Mouse (Mus musculus) natural killer cell, adult 2 months (primary cell): Measurements from ENCODE around the gene Slc10a1.
"Not testable (repeated sequence)": the region's sequence is repeated elsewhere in the genome, so short reads cannot be mapped to it uniquely, and the experiment has no call there.

ENCODE experiments used
- DNase-seq, 2 experiments: peaks; one replicate each; pipeline ENCODE4 v3.0.0; 2022; ENCODE audit warnings: low spot score in 2 of 2

Gene Slc10a1

DNA sequence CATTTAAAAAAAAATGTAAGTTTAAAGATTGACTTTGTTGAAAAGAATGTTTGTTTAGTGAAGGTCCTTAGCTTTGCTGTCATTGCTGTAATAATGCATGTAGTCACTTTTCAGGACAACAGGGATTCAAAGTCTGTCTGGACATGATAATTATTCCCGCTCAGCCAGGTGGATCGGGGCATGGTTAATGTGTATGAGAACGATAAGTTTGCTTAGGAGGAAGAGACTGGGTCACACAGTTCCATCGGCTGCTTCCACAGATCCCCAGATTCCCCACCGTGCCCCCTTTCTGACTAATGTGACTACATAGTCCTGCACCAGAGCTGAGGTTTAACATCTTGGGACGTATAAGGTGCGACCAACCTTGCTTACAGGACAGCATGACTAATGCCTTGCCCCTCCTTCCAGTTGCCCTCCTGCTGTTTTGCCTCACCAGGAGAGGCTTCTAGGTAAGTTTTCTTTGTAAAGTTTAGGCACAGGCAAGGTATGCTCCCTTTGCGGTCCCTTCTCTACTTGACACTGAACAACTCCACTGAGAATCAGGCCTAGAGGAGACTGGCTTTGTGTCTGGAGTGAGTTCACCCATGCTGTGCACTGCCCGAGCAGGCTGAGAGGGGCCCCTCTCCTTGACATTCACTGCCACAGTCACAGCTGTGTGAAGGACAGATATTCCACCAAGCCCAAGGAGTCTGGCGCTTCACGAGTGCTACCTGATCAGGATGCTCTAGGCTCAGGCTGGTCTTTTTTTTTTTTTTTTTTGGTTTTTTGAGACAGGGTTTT lies 2.3 kb downstream of the Slc10a1 start:
- no peak for DNase-seq

DNA sequence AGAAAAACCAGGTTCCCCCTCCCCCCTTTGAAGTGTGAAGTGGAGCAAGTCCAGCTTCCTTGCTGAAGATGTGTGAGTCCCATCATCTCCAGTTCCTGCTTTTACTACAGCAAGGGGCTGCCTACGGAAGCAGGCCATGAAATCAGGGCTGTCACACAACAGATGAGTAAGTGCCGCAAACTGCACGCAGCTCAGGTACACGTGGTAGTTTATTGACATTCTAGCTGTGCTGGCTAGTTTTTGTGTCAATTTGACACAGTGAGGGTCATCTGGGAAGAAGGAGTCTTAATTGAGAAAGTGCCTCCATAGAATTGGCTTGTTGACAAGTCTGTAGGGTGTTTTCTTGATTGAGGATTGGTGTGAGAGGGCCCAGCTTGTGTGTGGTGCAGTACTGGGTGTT lies 5.9 kb downstream of the Slc10a1 start:
- no peak for DNase-seq

DNA sequence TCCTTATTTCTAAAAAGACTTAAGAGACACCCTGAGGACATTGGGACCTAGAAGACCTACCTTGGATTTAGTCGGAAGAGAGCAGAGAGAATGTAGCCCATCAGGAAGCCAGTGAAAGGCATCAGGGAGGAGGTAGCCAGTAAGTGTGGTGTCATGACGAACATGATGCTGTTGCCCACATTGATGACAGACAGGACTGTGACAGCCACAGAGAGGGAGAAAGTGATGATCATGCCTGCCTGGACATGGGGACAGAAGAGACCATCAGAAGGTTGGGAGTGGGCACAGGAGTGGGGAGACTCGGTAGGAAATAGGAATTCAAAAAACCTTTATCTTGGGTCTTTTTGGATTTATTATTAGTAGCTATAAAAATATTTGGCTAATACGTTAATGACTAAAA lies 10.5 kb downstream of the Slc10a1 start:
- DNase-seq, result no peak

DNA sequence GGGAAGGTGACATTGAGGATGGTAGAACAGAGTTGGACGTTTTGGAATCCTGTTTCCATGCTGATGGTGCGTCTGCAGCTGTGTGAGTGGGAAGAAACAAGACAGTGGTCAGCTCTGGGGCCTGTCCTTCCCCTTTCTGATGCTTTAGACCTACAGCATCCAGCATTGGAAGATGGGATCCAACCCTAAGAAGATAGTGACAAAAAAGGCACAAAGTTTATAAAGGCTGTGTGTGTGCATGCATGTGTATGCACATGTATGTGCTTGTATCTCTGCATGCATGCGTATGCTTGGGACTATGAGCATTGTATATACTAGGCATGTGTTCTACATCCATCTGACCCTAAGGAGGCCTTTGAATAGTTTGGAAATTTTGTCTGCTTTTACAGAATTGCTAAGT lies 12.5 kb downstream of the Slc10a1 start:
- no peak for DNase-seq

DNA sequence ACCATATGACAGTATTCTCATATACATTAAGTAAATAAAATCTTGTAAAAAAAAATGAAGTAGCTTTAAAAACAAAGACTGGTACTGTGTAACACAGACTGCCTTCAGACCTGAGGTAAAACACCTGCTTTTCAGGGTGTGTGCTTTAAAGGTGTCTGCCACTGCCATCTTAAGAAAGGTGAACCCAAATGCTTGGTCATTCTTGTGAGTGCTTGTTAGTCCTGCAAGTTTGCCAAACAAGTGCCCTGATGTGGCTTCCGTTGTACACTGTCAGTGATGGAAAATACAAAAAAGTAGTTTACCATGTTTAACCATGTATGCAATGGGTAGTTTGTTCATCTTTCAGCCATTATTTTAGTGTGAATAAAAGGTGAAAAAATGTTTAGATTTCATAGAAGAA lies 16.0 kb downstream of the Slc10a1 start:
- DNase-seq, result no peak

DNA sequence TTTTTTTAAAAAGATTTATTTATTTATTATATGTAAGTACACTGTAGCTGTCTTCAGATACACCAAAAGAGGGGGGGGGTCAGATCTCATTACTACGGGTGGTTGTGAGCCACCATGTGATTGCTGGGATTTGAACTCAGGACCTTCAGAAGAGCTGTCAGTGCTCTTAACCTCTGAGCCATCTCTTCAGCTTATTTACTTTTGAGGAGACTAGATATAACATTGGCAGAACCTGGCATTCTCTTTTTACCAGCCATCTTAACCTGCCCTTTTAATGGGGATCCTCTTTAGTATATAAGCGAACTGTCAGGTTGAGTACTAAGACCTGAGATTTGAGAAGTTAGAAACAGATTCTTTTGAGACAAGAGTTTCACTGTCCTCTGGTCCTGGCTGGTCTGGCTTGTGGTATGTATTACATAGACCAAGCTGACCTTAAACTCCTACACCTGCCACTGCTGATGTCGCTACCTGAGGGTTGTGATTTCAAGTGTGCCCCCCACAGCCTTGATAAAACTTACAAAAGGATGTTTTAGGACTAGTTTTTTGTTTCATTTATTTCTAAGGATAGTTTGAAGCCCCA lies 16.8 kb downstream of the Slc10a1 start:
- DNase-seq, result no peak

DNA sequence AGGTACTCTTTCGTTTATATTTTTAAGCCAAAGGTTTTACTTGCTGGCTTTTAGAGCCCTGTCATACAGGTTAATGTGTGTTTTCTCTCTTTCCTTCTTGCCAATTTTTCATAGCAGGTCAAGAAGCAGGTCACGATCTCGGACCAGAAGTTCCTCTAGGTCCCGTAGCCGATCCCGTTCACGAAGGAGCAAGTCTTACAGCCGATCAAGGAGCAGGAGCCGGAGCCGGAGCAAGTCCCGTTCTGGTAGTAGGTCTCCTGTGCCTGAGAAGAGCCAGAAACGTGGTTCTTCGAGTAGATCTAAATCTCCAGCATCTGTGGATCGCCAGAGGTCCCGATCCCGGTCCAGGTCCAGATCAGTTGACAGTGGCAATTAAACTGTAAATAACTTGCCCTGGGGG lies 18.9 kb downstream of the Slc10a1 start:
- DNase-seq, result not testable (repeated sequence)

DNA sequence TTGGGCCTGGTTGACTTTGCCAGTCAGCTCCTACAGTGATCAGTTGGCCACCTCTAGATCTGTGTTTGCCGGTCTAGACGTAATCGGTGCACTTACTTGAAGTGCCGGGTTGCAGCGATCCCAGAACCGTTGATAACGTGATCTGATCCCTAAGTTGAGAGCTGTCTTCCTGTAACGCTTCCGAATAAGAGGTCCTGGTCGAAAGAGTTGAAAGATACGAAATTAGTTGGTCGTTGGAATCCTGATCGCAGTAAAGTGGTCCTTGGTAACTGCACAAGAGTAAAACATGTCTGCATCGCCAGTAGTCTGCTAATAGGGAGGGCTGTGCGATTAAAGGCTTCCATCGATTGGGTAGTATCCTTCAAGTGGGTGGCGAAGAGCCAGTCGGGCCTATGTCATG lies 20.3 kb downstream of the Slc10a1 start:
- DNase-seq, result no peak

DNA sequence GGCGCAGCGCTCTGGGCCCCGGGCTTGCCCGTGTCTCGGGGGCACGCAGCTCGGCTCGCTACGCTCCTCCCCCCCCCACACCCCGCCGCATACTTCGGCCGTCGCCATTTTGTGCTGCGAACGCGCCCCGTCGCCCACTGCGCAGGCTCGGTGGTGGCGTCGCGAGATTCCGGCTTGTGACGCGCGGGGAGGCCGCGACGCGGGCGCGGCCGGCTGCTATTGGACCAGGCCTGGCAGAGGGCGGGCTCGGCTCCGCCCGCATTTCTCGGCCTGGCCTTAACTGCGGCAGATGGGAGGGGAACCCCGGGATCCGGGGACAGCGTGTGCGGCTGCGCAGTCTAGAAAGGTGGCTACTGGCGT lies 22.5 kb downstream of the Slc10a1 start:
- peak; percentile 95 to 97 for DNase-seq

DNA sequence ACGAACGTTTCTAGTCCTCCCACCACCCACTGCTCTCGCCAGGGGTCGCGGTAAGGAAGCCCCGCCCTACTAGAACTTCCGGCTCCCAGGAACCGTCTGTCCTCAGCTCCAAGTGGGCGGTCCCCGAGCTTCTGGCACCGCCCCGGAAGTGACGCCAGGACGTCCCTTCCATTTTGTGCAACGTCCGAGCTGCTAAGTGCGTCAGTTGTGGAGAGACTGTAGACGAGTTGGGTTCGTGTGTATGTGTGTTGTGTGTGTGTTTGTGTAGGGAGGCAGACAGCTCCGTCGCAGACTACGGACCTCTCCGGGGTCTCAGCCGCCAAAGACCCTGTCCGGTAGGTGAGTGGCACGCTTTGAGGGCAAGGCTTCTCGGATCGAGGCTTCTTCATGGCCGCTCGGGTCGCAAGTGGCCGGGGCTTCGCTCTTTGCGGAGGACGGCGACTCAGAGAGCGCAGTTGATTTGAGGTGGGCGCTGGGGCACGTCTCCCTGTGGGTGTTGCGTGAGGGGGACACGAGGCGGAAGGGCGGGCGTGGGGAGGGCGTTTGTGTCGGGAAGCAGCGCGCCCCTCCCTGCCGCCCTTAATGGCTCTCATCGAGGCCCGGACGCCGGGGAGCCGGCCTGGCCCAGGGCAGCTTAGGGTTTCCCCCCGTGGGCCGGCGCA lies 23.0 kb downstream of the Slc10a1 start, which contains the start of gene Srsf5:
TSS of gene Srsf5 (plus strand) at position 171 of the 662 bp plus-strand sequence.
- DNase-seq, result peak; percentile 98

DNA sequence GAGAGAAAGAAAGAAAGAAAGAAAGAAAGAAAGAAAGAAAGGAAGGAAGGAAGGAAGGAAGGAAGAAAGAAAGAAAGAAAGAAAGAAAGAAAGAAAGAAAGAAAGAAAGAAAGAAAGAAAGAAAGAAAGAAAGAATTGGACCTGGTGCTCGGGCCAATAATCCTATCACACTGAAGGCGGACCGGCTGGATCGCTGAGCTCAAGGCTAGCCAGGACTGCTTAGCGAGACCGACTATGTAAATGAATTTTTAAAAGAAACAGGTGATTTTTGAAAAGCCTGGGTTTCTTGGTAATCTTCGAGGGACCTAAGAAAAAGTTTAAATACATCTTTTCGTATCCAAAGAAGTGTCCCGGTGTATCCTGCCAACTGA lies 23.6 kb downstream of the Slc10a1 start:
- not testable (repeated sequence) for DNase-seq

DNA sequence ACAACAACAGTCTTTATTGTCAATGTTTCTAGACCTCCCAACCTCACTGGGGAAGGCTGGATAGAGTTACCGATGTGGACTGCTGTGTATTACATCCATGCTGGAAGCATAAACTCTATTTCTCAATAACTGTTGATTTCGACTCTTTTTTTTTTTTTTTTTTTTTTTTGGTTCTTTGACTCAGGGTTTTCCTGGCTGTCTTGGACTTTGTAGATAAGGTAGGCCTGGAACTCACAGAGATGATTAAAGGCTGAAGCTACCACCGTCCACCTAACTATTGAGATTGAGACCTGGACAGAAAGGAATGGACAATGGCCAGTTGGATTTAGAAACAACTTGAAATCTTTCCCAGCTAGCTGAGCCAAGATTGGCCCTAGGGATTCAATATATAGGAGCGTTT lies 24.3 kb downstream of the Slc10a1 start:
- no peak for DNase-seq

DNA sequence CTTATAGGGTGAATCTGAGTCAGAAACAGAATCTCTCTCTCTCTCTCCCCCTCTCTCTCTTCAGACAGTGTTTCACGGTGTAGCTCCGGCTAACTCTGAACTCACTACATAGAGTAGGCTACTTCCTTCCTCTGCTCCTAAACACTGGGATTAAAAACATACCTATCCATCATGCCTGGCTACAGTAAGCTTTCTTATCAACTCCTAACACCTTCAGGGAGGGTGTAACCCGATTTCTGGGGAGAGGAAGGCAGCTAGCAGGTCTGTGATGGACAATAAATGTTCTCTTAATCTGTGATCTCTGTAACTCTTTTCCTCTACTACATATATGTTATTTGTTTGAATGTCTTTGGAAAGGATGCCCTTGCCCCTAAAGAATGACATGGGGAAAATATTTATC lies 25.1 kb downstream of the Slc10a1 start:
- no peak for DNase-seq

DNA sequence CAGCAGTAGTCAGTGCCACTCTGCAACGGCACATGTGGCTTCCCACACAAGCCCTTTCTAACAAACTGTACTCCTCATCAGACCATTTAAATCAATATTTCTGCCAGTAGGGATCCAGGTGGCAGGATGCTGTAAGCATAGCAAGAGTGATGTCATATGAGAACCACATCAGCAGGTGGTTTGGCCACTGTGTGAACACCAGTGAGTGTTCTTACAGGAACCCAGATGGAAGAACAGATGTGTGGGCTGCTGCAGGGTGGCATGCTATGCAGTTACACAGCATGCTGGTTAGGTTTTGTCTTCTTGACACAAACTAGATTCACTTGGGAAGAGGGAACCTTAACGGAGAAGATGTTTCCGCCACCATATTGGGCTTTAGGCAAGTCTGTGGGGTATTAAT lies 26.6 kb downstream of the Slc10a1 start:
- DNase-seq, result no peak

DNA sequence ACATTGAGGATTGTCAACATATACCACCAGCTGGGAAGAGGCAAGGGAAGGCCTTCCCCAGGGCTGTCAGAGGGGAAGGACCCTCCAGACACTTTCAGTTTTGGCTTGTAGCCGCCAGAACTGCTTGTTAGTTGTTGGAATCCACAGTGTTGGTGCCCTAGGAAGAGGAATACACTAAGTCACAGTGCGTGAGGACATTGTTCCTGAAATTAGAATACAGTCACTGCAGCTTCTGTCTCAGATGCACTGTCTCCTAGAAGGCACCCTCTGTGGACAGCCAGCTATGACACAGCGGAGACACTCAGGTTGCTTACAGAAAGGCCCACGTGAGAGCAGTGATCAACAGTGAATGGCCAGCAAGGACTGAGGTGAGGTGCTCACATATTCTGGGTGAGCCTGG lies 29.3 kb downstream of the Slc10a1 start:
- DNase-seq, result no peak

DNA sequence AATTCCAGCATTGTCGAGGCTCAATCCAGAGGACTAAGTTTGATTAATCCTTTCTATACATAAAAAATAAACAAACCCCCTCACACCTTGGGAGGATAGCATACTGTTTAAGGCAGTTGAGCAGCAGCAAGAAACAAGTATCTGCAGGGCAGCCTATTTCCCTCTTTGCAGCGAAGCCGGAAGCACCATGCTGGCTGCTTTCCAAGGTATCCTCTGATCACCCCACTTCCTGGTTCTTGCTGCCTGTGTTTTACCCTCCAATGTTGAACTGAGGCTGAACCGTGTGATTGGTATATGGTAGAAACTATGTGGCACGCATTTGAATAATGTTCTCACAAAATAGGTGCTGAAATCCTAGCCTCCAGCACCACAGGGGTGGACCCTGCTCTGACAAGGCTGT lies 29.9 kb downstream of the Slc10a1 start:
- peak; percentile 56 to 66 for DNase-seq

DNA sequence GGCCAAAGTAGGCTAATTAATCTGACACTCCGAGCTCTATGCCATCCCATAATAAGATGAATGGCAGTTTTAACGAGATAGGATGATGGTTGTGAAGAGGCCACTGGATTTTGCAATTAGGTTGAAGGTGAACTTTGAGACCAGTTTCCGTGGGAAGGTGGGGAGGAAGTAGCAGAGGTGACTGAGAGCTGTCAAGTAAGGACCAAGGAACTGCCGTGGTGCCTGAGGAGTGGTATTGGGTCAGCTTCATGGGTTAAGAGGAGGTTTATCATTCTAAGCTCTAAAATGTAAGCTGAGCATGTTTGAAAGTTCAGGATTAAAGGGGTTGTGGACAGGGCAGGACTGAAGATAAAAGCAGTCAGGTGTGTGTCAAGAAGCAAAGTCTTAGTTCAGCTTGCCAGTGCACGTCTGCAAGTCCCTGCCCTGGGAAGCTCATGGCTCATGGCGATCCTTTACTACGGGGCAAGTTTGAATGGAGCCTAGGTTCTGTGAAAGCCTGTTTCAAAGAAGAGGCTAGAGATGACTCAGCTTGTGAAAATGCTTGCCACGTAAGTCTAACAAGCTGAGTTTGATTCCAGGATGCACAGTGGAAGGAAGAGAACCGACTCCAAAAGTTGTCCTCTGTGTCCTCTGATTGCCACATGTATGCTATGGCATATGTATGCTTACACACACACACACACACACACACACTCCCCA lies 31.0 kb downstream of the Slc10a1 start:
- DNase-seq, result no peak

DNA sequence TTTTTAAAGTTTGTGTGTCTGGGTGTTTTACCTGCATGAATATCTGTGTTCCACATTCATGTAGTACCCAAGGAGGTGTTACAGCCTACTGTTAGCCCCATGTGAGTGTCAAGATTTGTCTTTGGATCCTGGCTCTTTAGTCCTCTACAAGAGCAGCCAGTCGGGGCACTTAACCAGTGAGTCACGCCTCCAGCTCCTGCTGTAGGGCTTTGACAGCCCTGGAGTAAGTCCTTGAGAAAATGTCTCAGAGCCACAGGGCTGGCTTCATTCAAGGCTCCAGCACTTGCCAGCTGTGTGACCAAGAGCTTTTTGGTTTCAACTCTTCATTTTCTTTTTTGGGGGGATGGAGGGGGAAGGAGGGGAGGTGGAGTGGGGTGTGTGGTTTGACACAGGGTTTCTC lies 31.8 kb downstream of the Slc10a1 start:
- DNase-seq, result no peak

DNA sequence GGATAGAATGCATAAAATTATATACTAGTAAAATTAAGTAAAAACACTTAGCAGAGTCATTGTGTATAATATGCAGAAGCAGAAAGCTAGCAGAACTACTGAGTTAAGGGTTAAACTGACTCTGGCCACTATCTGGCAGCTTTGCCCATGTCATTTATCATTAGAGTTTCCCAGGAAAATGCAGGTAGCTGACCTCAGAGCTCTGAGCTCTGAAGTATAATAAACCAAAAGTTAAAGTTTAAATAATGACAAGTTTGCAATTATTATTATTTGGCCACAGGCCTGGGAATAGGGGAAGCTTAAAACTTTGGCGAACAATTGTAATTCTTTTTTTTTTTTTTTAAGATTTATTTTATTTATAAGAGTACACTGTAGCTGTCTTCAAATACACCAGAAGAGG lies 35.6 kb downstream of the Slc10a1 start:
- no peak for DNase-seq

DNA sequence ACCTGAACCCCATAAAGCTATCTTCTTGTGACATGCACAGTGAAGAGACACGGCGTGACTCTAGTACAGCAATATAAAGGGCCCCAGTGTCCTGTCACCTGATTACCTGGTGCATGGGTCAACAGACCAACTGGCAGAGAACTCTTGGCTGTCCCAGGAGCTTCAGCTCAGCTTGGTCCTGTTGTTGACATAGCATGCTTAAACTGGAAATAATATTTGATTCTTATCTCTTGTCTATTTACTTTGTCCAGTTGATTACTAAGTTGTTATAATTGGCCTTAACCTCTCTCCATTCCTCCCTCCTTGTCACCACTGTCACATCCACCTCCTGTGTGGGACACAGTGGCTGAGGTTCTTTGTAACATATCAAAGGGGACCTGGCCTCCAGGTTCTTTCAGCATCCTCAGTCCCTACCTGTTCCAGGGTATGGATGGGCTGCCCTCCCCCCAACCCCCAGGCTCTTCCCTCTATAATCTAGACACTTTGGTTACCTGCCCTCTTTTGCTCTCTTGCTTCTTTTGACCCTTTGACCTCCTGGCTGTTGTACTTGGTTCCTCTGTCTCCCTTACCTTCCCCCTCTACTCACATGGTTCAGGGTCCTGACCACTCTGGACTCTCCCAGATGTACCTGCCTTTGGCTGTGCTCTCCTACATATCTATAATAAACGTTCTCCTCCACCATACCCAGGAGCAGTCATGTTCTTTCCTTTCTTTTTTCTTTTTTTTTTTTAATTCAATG lies 36.9 kb downstream of the Slc10a1 start:
- no peak for DNase-seq

DNA sequence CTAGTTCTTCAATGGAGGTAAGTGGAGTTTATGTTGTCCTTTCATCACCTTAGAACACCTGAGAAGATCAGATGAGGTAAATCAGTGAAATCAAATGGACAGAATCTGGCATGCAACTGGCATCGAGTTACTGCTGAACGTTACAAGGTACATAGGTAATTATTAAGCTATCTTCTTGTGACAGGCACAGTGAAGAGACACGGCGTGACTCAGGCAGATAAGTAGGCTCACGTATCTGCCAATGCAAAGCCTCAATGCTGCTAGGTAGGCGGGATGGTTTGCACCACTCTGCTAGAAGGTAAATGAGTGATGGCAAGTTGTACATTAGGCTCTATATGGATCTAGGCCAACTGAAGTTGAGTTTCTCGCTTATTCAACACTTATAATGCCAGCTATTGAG lies 38.4 kb downstream of the Slc10a1 start:
- no peak for DNase-seq

DNA sequence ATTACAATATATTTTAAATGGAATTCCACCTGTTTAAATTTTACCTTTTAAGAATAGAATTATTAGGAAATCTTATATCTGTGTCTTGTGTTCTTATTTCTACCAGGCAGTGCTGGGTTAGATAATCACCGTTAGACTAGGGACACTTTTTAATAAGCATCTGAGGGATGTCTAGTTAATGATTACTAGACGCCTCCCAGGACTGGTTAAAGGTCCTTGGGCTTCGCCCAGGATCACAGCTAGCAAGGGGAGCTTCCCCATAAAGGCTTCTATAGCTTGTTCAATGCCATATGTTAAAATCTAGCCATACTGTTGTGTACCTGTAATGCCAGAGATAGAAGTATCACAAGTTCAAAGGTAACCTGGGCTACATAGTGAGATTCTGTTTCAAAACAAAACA lies 39.6 kb downstream of the Slc10a1 start:
- DNase-seq, result no peak
